In genomic region chr9:83706071-83706470, GRCm38 (mm10) we compare ENCODE assay signal across 14 mouse cellular contexts.
A peak's percentile ranks its signal among the peaks of the same experiment; 100 is the strongest.
DNase-seq lines count a peak whose midpoint lies in the region.
"Had no signal": no experiment of that assay in that cellular context is flagged by ENCODE, and none has a peak within 500 bp of the region (broad histone marks: within the 10 kb centered on the region; RNA-seq: fewer than 3 reads in every experiment).

No protein-coding gene starts in this region.

- peak; percentile 77 for DNase-seq in heart, adult 11 months
- DNase-seq in heart, postnatal 36 days, result no peak
- peak; percentile 14 for DNase-seq in testis, postnatal 10 days (ENCODE audit: low spot score)
- no peak for DNase-seq in testis, postnatal 14 days (ENCODE audit: low spot score)
- DNase-seq in ovary, adult 18-20 months (ENCODE audit: low spot score), result no peak
- DNase-seq: adrenal gland, adult 2 months; adrenal gland, postnatal 10 days; adrenal gland, postnatal 25 days; cerebellum, adult 11-12 months; cerebellum, adult 2 months; cerebellum, adult 9-10 months; cerebellum, postnatal 10 days; cerebellum, postnatal 25 days; forebrain, postnatal 0 days had no signal

- intact Hi-C loops in heart, postnatal 36 days (cut with DNase I), result no loop called here

Comparison
In these comparisons a context has a peak if more than half of its experiments do, and no peak if none do; other contexts are left out.
1. DNase-seq: peak in heart, adult 11 months (single experiment) and testis, postnatal 10 days (single experiment); none in heart, postnatal 36 days (0 of 2), testis, postnatal 14 days (single experiment) and ovary, adult 18-20 months (single experiment).